Mouse (Mus musculus): ENCODE measurements at regions not wholly inside any gene's neighbourhood (a gene's known extent, or its start where the extent isn't known, plus 50 kb on each side); places are given as distances from the start of the nearest gene placed in this dataset.
A peak's percentile ranks its signal among the peaks of the same experiment; 100 is the strongest.

GRCm38 (mm10) chr11:117036977-117037376, 78.0 kb upstream of the Sec14l1 start:
- 71% methylated on average over 7 of the region's 7 CpGs for WGBS
- peaks cover 11% of the 10 kb centered on the region for H3K4me1 ChIP-seq
- H3K36me3 ChIP-seq = no peaks in the 10 kb centered on the region
- no peak for ATAC-seq (ENCODE audit: insufficient number of reproducible peaks, insufficient read depth, low FRiP score, low TSS enrichment, low read depth)
- H3K4me2 ChIP-seq = no peak overlapping the region
- H3K9ac ChIP-seq = no peak overlapping the region
- no peak overlapping the region for H3K4me3 ChIP-seq
- H3K27me3 ChIP-seq = no peaks in the 10 kb centered on the region
- H3K27ac ChIP-seq = no peak overlapping the region
- no peaks in the 10 kb centered on the region for H3K9me3 ChIP-seq

- Histone ChIP-seq H3K27ac (no peak overlapping the region), H3K4me3 (peak overlapping the region; percentile 20), H3K9ac (no peak overlapping the region), H3K4me2 (peak overlapping the region; percentile 41), H3K4me1 (peaks cover 11% of the 10 kb centered on the region), H3K36me3 (no peaks in the 10 kb centered on the region), H3K27me3 (no peaks in the 10 kb centered on the region), H3K9me3 (no peaks in the 10 kb centered on the region)
- ATAC-seq (ENCODE audit: insufficient number of reproducible peaks, insufficient read depth, low FRiP score, low TSS enrichment, low read depth) = 0 out of 2 replicates have a peak, but pooled peaks have one; percentile 10
- 32% methylated on average over 20 of the region's 20 CpGs for WGBS
These were observed 76.5 kb upstream of the Sec14l1 start for GRCm38 (mm10) chr11:117038282-117039106.

GRCm38 (mm10) chr11:117040829-117041228, 74.1 kb upstream of the Sec14l1 start:
- no peak overlapping the region for H3K9ac ChIP-seq
- whole genome bisulfite sequencing = 3% methylated on average over 4 of the region's 4 CpGs
- no peaks in the 10 kb centered on the region for H3K36me3 ChIP-seq
- H3K27me3 ChIP-seq = no peaks in the 10 kb centered on the region
- ATAC-seq (ENCODE audit: insufficient number of reproducible peaks, insufficient read depth, low FRiP score, low TSS enrichment, low read depth) = no peak
- peaks cover 11% of the 10 kb centered on the region for H3K4me1 ChIP-seq
- H3K9me3 ChIP-seq = no peaks in the 10 kb centered on the region
- H3K4me2 ChIP-seq = no peak overlapping the region
- no peak overlapping the region; the same call in 1 of the 2 replicates for H3K27ac ChIP-seq
- H3K4me3 ChIP-seq = no peak overlapping the region

- Histone ChIP-seq H3K36me3 (no peaks in the 10 kb centered on the region), H3K27ac (no peak overlapping the region), H3K4me2 (no peak overlapping the region), H3K9me3 (no peaks in the 10 kb centered on the region), H3K4me1 (peaks cover 19% of the 10 kb centered on the region), H3K27me3 (no peaks in the 10 kb centered on the region), H3K9ac (no peak overlapping the region), H3K4me3 (no peak overlapping the region)
- no peak for ATAC-seq (ENCODE audit: insufficient number of reproducible peaks, insufficient read depth, low FRiP score, low TSS enrichment, low read depth)
- 76% methylated on average over 5 of the region's 5 CpGs for WGBS
These were observed 72.6 kb upstream of the Sec14l1 start for GRCm38 (mm10) chr11:117042336-117042735.

- H3K27ac ChIP-seq = no peak overlapping the region
- H3K4me2 ChIP-seq = no peak overlapping the region
- H3K4me3 ChIP-seq = no peak overlapping the region
- ATAC-seq (ENCODE audit: insufficient number of reproducible peaks, insufficient read depth, low FRiP score, low TSS enrichment, low read depth) = no peak
- H3K9ac ChIP-seq = no peak overlapping the region
- no peaks in the 10 kb centered on the region for H3K27me3 ChIP-seq
- WGBS = 6% methylated on average over 8 of the region's 8 CpGs
- no peaks in the 10 kb centered on the region for H3K9me3 ChIP-seq
- no peaks in the 10 kb centered on the region for H3K36me3 ChIP-seq
- H3K4me1 ChIP-seq = peaks cover 19% of the 10 kb centered on the region
These were observed 71.4 kb upstream of the Sec14l1 start for GRCm38 (mm10) chr11:117043524-117043923.

GRCm38 (mm10) chr11:117044731-117045130, 70.2 kb upstream of the Sec14l1 start:
- Histone ChIP-seq H3K27ac (no peak overlapping the region), H3K4me2 (no peak overlapping the region), H3K36me3 (no peaks in the 10 kb centered on the region), H3K27me3 (no peaks in the 10 kb centered on the region), H3K9me3 (no peaks in the 10 kb centered on the region), H3K4me3 (no peak overlapping the region), H3K9ac (no peak overlapping the region), H3K4me1 (peaks cover 19% of the 10 kb centered on the region)
- WGBS = 76% methylated on average over 1 of the region's 1 CpGs
- no peak for ATAC-seq (ENCODE audit: insufficient number of reproducible peaks, insufficient read depth, low FRiP score, low TSS enrichment, low read depth)

- no peak for ATAC-seq (ENCODE audit: insufficient number of reproducible peaks, insufficient read depth, low FRiP score, low TSS enrichment, low read depth)
- Histone ChIP-seq H3K4me1 (peaks cover 16% of the 10 kb centered on the region), H3K4me2 (no peak overlapping the region), H3K9ac (peak overlapping the region; percentile 7; the same call in 1 of the 2 replicates), H3K27ac (peak overlapping the region; percentile 57), H3K4me3 (no peak overlapping the region), H3K36me3 (no peaks in the 10 kb centered on the region), H3K27me3 (no peaks in the 10 kb centered on the region), H3K9me3 (no peaks in the 10 kb centered on the region)
- 84% methylated on average over 5 of the region's 5 CpGs for WGBS
These were observed 68.3 kb upstream of the Sec14l1 start for GRCm38 (mm10) chr11:117046636-117047035.

GRCm38 (mm10) chr11:117047172-117047950, 67.6 kb upstream of the Sec14l1 start:
- Histone ChIP-seq H3K4me2 (peak overlapping the region; percentile 33; the same call in 1 of the 2 replicates), H3K9ac (peak overlapping the region; percentile 7; the same call in 1 of the 2 replicates), H3K4me3 (no peak overlapping the region), H3K4me1 (peaks cover 16% of the 10 kb centered on the region), H3K9me3 (no peaks in the 10 kb centered on the region), H3K27me3 (no peaks in the 10 kb centered on the region), H3K36me3 (no peaks in the 10 kb centered on the region), H3K27ac (peak overlapping the region; percentile 57)
- 26% methylated on average over 22 of the region's 22 CpGs for WGBS
- no peak for ATAC-seq (ENCODE audit: insufficient number of reproducible peaks, insufficient read depth, low FRiP score, low TSS enrichment, low read depth)

- no peak for ATAC-seq (ENCODE audit: insufficient number of reproducible peaks, insufficient read depth, low FRiP score, low TSS enrichment, low read depth)
- Histone ChIP-seq H3K27me3 (no peaks in the 10 kb centered on the region), H3K9ac (no peak overlapping the region), H3K27ac (no peak overlapping the region), H3K4me3 (no peak overlapping the region), H3K9me3 (no peaks in the 10 kb centered on the region), H3K4me2 (no peak overlapping the region), H3K36me3 (no peaks in the 10 kb centered on the region), H3K4me1 (peaks cover 16% of the 10 kb centered on the region)
- WGBS = 86% methylated on average over 3 of the region's 3 CpGs
These were observed 66.1 kb upstream of the Sec14l1 start for GRCm38 (mm10) chr11:117048911-117049310.

- Histone ChIP-seq H3K9ac (no peak overlapping the region), H3K9me3 (no peaks in the 10 kb centered on the region), H3K4me2 (no peak overlapping the region), H3K4me3 (no peak overlapping the region), H3K4me1 (peaks cover 16% of the 10 kb centered on the region), H3K36me3 (no peaks in the 10 kb centered on the region), H3K27me3 (no peaks in the 10 kb centered on the region), H3K27ac (no peak overlapping the region)
- no peak for ATAC-seq (ENCODE audit: insufficient number of reproducible peaks, insufficient read depth, low FRiP score, low TSS enrichment, low read depth)
- WGBS = 90% methylated on average over 7 of the region's 7 CpGs
These were observed 64.2 kb upstream of the Sec14l1 start for GRCm38 (mm10) chr11:117050788-117051187.

- Histone ChIP-seq H3K4me2 (peak overlapping the region; percentile 12; the same call in 1 of the 2 replicates), H3K36me3 (no peaks in the 10 kb centered on the region), H3K9ac (peak overlapping the region; percentile 52; the same call in 1 of the 2 replicates), H3K4me1 (peaks cover 15% of the 10 kb centered on the region), H3K4me3 (no peak overlapping the region), H3K27me3 (peaks cover 7% of the 10 kb centered on the region), H3K27ac (no peak overlapping the region), H3K9me3 (no peaks in the 10 kb centered on the region)
- 10% methylated on average over 9 of the region's 9 CpGs for WGBS
- peak; percentile 27 for ATAC-seq (ENCODE audit: insufficient number of reproducible peaks, insufficient read depth, low FRiP score, low TSS enrichment, low read depth)
These were observed 58.0 kb upstream of the Sec14l1 start for GRCm38 (mm10) chr11:117056958-117057357.

All from embryonic facial prominence, embryonic 13.5 days (tissue).